Mouse (Mus musculus): ENCODE data around the gene Fam110a. TPM values are rescaled to one million over a fixed set of nuclear protein-coding genes. Genes with fewer than 3 reads are reported as not detected.

The Fam110a gene
- polyA plus RNA-seq, 1 experiment from 2014 or later, result 29.0 TPM

DNA sequence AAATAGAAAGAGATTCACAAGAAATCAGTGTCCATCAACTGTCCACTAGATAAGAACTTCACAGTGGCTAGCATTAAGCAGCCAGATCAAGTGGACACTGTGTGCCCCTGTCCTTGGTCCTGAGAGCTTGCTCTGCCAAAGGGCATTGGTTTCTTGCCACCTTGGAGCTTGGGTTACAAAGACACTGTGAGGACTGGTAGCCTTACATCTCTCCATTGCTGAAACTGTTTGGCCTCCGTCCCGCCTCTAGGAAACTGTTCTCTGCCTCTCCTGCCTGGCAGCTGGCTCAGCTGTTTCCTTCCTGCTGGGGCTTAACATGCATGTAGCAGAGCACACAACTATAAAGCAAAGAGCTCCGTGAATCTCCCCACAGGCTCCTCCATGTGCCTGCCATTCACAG lies 42.1 kb downstream of the Fam110a start:
- WGBS, result 56% methylated on average over 3 of the region's 3 CpGs
- DNase-seq (ENCODE audit: low spot score), result peak; percentile 56

DNA sequence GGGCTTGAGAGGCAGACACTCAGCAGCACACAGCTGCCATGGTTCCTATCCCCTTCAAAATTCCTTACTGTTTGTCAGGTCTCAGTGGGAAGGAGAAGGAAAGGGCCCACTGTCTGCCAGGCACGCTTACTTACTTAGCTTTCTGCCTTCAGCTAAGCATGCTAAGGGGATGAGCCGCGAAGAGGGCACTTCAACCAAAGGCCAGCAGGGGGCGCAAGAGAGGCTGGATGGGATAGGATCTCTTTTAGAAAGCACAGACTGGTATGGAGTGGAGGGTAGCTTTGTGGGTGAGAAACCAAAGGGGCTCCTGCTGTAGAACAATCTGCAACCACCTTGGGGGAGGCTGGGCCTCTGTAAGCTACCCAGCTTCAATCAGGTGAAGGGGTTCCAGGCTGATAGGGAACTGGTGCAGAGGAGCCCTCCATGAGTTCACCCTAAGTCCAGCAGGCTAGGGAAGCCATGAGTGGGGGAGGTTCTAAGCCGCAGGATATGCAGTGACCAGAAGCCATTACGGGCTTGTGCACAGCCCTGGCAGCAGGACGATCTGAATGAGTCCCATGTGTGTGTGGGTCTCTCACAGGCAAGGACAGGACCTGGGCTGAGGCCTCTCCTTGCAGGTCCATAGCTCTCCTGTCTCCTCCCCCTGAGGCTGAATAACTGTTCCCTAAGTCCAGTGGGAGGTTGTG lies 49.5 kb downstream of the Fam110a start:
- Histone ChIP-seq H3K4me3 (replicated peaks; ENCODE audit: low read depth, low read length) (no peak overlapping the region), H3K27ac (no peak overlapping the region), H3K36me3 (ENCODE audit: insufficient read depth, low read length) (no peaks in the 10 kb centered on the region), H3K27me3 (ENCODE audit: insufficient read depth, low read length) (no peaks in the 10 kb centered on the region), H3K4me1 (replicated peaks; ENCODE audit: insufficient read depth, low read length) (no peaks in the 10 kb centered on the region), H3K9me3 (replicated peaks; ENCODE audit: low read length) (no peaks in the 10 kb centered on the region), H3K9ac (ENCODE audit: low read depth, low read length) (no peak overlapping the region), H3K4me2 (ENCODE audit: low read length) (no peak overlapping the region)
- ATAC-seq (replicated peaks; ENCODE audit: low FRiP score, low read depth) (0 out of 2 replicates have a peak, but pooled peaks have one; percentile 50), DNase-seq (ENCODE audit: low spot score) (peak; percentile 81)
- peak; percentile 96 for TF ChIP-seq CTCF (IDR thresholded peaks at IDR 0.05; ENCODE audit: low read depth)
- WGBS, result 28% methylated on average over 7 of the region's 7 CpGs

More for the DNA sequence above, 42.1 kb downstream of the Fam110a start:
- no peak for TF ChIP-seq CTCF (IDR thresholded peaks at IDR 0.05; ENCODE audit: low read depth)
- no peaks in the 10 kb centered on the region for H3K9me3 ChIP-seq (replicated peaks; ENCODE audit: low read length)
- H3K4me3 ChIP-seq (replicated peaks; ENCODE audit: low read depth, low read length), result no peak overlapping the region
- ATAC-seq (replicated peaks; ENCODE audit: low FRiP score, low read depth), result no peak
- no peaks in the 10 kb centered on the region for H3K27me3 ChIP-seq (ENCODE audit: insufficient read depth, low read length)
- no peak overlapping the region for H3K27ac ChIP-seq
- no peak overlapping the region for H3K9ac ChIP-seq (ENCODE audit: low read depth, low read length)
- no peaks in the 10 kb centered on the region for H3K36me3 ChIP-seq (ENCODE audit: insufficient read depth, low read length)
- no peaks in the 10 kb centered on the region for H3K4me1 ChIP-seq (replicated peaks; ENCODE audit: insufficient read depth, low read length)
- no peak overlapping the region for H3K4me2 ChIP-seq (ENCODE audit: low read length)

GRCm38 (mm10) chr2:151927103-151927502 lies 52.9 kb downstream of the Fam110a start:
- DNase-seq (ENCODE audit: low spot score) (no peak), ATAC-seq (replicated peaks; ENCODE audit: low FRiP score, low read depth) (no peak)
- Histone ChIP-seq H3K36me3 (ENCODE audit: insufficient read depth, low read length) (no peaks in the 10 kb centered on the region), H3K27ac (no peak overlapping the region), H3K4me2 (ENCODE audit: low read length) (no peak overlapping the region), H3K4me1 (replicated peaks; ENCODE audit: insufficient read depth, low read length) (no peaks in the 10 kb centered on the region), H3K9ac (ENCODE audit: low read depth, low read length) (no peak overlapping the region), H3K9me3 (replicated peaks; ENCODE audit: low read length) (no peaks in the 10 kb centered on the region), H3K4me3 (replicated peaks; ENCODE audit: low read depth, low read length) (no peak overlapping the region), H3K27me3 (ENCODE audit: insufficient read depth, low read length) (no peaks in the 10 kb centered on the region)
- TF ChIP-seq CTCF (IDR thresholded peaks at IDR 0.05; ENCODE audit: low read depth), result no peak
- 97% methylated on average over 11 of the region's 11 CpGs for WGBS

DNA sequence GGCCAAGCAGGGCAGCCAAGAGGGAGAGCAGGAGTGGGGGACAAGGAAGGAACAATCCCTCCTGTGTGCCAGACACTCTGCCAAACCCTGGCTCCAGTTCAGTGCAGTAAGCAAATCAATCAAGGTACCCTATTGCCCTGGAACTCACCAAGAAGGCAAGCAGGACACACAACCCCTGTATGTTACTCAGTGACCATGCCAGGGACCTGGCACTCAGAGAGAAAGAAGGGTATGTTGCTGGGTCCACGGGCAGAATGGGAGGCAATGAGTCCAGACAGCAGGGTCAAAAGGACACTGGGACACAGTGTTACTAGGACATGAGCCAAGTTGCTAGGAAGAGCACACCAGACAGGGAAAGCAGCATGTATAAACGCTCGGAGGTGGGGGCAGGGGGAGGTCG lies 54.3 kb downstream of the Fam110a start:
- H3K36me3 ChIP-seq (ENCODE audit: insufficient read depth, low read length), result no peaks in the 10 kb centered on the region
- no peak overlapping the region for H3K27ac ChIP-seq
- ATAC-seq (replicated peaks; ENCODE audit: low FRiP score, low read depth) (peak; percentile 70), DNase-seq (ENCODE audit: low spot score) (no peak)
- no peak overlapping the region for H3K4me3 ChIP-seq (replicated peaks; ENCODE audit: low read depth, low read length)
- H3K4me2 ChIP-seq (ENCODE audit: low read length), result no peak overlapping the region
- TF ChIP-seq CTCF (IDR thresholded peaks at IDR 0.05; ENCODE audit: low read depth), result no peak
- 0 out of 2 replicates have a peak, but pooled peaks cover 3% of the 10 kb centered on the region for H3K4me1 ChIP-seq (replicated peaks; ENCODE audit: insufficient read depth, low read length)
- WGBS, result 48% methylated on average over 4 of the region's 4 CpGs
- no peaks in the 10 kb centered on the region for H3K27me3 ChIP-seq (ENCODE audit: insufficient read depth, low read length)
- no peaks in the 10 kb centered on the region for H3K9me3 ChIP-seq (replicated peaks; ENCODE audit: low read length)
- no peak overlapping the region for H3K9ac ChIP-seq (ENCODE audit: low read depth, low read length)

DNA sequence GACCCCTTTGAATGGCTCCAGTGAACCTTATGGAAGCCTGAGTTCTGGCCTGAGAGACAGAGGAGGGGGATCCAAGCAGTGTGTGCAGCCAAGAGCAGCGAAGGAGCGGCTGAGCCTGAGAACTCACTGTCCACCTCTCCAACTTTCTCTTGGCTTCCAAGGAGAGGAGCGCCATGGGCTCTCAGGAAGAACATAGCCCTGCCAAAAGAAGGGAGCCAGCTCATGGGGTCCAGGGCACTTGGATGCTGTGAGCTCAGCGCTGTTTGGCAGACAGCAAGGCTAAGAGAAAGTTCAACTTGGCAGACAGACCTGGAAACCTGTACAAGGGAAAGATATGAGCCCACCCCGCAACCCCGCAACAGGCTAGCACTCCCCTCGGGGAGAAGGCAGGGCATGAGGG lies 55.7 kb downstream of the Fam110a start:
- Histone ChIP-seq H3K4me2 (ENCODE audit: low read length) (no peak overlapping the region), H3K9ac (ENCODE audit: low read depth, low read length) (no peak overlapping the region), H3K27me3 (ENCODE audit: insufficient read depth, low read length) (no peaks in the 10 kb centered on the region), H3K4me1 (replicated peaks; ENCODE audit: insufficient read depth, low read length) (0 out of 2 replicates have a peak, but pooled peaks cover 6% of the 10 kb centered on the region), H3K4me3 (replicated peaks; ENCODE audit: low read depth, low read length) (no peak overlapping the region), H3K36me3 (ENCODE audit: insufficient read depth, low read length) (no peaks in the 10 kb centered on the region), H3K9me3 (replicated peaks; ENCODE audit: low read length) (no peaks in the 10 kb centered on the region), H3K27ac (no peak overlapping the region)
- ATAC-seq (replicated peaks; ENCODE audit: low FRiP score, low read depth), result no peak
- DNase-seq (ENCODE audit: low spot score), result no peak
- WGBS, result 72% methylated on average over 7 of the region's 7 CpGs
- TF ChIP-seq CTCF (IDR thresholded peaks at IDR 0.05; ENCODE audit: low read depth), result no peak

DNA sequence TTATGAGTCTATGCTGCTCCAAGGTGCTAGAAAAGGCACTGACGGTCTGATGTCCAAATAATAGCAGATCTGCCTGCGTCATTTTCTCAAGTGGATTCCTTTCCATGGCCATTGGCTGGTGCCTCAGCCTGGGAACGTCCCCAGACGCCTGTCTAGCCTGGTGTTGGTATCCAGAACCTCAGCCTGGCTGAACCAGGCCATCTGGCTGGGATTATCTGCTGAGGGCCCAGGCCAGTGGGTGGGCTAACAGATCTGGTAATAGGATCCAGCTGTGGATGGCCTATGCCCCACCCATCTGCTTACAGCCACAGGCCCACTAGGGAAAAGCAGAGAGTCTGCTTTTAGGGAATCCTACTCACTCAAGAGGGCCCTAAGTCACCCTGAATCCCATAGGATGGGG lies 58.4 kb downstream of the Fam110a start:
- Histone ChIP-seq H3K9me3 (replicated peaks; ENCODE audit: low read length) (no peaks in the 10 kb centered on the region), H3K36me3 (ENCODE audit: insufficient read depth, low read length) (no peaks in the 10 kb centered on the region), H3K27me3 (ENCODE audit: insufficient read depth, low read length) (no peaks in the 10 kb centered on the region), H3K4me1 (replicated peaks; ENCODE audit: insufficient read depth, low read length) (0 out of 2 replicates have a peak, but pooled peaks cover 8% of the 10 kb centered on the region), H3K4me2 (ENCODE audit: low read length) (no peak overlapping the region), H3K9ac (ENCODE audit: low read depth, low read length) (no peak overlapping the region), H3K4me3 (replicated peaks; ENCODE audit: low read depth, low read length) (no peak overlapping the region), H3K27ac (0 out of 2 replicates have a peak overlapping the region, but pooled peaks have one; percentile 54)
- WGBS, result 57% methylated on average over 4 of the region's 4 CpGs
- no peak for DNase-seq (ENCODE audit: low spot score)
- no peak for ATAC-seq (replicated peaks; ENCODE audit: low FRiP score, low read depth)
- TF ChIP-seq CTCF (IDR thresholded peaks at IDR 0.05; ENCODE audit: low read depth), result no peak

Measured in kidney, postnatal 0 days (tissue).